Mouse (Mus musculus): ENCODE results near the gene A430005L14Rik. TPM values are rescaled to one million over a fixed set of nuclear protein-coding genes. Genes with fewer than 3 reads are reported as not detected.

The A430005L14Rik gene
- polyA plus RNA-seq, 1 experiment from 2014 or later = 56.1 TPM

DNA sequence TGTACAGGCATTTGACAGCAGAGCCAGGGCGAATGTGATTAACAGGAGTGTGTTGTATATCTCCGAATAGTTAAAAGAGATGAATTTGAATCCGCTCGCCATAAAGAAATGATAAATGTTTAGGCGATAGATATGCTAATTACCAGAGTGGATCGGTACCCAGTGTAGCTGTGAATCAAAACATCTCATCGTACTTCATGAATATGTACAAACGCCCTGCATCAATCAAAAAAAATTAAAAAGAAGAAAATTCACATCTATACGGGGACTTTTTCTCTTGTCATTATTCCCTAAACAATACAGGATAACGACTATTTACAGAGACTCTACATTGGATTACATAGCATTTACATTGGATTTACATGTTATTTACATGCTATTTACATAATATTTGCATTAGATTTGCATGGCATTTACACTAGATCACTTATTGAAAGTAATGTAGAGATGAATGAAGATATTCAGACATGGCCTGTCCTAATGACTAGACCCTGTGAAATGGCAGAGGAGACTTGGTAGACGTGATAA lies 28.2 kb upstream of the A430005L14Rik start:
- no peaks in the 10 kb centered on the region for H3K27me3 ChIP-seq (ENCODE audit: insufficient read depth, low read length)
- no peaks in the 10 kb centered on the region for H3K9me3 ChIP-seq (ENCODE audit: low read length)
- ATAC-seq (no peak), DNase-seq (no peak)
- no peak overlapping the region for H3K4me2 ChIP-seq (ENCODE audit: low read depth, low read length)
- H3K4me3 ChIP-seq (ENCODE audit: low read depth, low read length) = no peak overlapping the region
- TF ChIP-seq CTCF (IDR thresholded peaks at IDR 0.05; ENCODE audit: low read depth) (no peak), EP300 (IDR thresholded peaks at IDR 0.05; ENCODE audit: low read depth) (no peak)
- H3K4me1 ChIP-seq (ENCODE audit: insufficient read depth) = no peaks in the 10 kb centered on the region
- no peak overlapping the region for H3K9ac ChIP-seq (replicated peaks)
- no peaks in the 10 kb centered on the region for H3K36me3 ChIP-seq (replicated peaks; ENCODE audit: insufficient read depth, low read length)
- 80% methylated on average over 11 of the region's 11 CpGs for WGBS (ENCODE audit: insufficient replicate concordance)
- no peak overlapping the region for H3K27ac ChIP-seq (ENCODE audit: low read depth)

- 56% methylated on average over 10 of the region's 10 CpGs for WGBS (ENCODE audit: insufficient replicate concordance)
- ATAC-seq = no peak
- H3K36me3 ChIP-seq (replicated peaks; ENCODE audit: insufficient read depth, low read length) = no peaks in the 10 kb centered on the region
- H3K27me3 ChIP-seq (ENCODE audit: insufficient read depth, low read length) = no peaks in the 10 kb centered on the region
- H3K4me1 ChIP-seq (ENCODE audit: insufficient read depth) = no peaks in the 10 kb centered on the region
- no peak overlapping the region for H3K27ac ChIP-seq (ENCODE audit: low read depth)
- no peak overlapping the region for H3K4me2 ChIP-seq (ENCODE audit: low read depth, low read length)
- no peaks in the 10 kb centered on the region for H3K9me3 ChIP-seq (ENCODE audit: low read length)
- DNase-seq = no peak
- TF ChIP-seq EP300 (IDR thresholded peaks at IDR 0.05; ENCODE audit: low read depth) (no peak), CTCF (IDR thresholded peaks at IDR 0.05; ENCODE audit: low read depth) (no peak)
- no peak overlapping the region for H3K4me3 ChIP-seq (ENCODE audit: low read depth, low read length)
- H3K9ac ChIP-seq (replicated peaks) = no peak overlapping the region
Observed at GRCm38 (mm10) chr4:153929425-153929824, 27.6 kb upstream of the A430005L14Rik start.

- Histone ChIP-seq H3K9ac (replicated peaks) (no peak overlapping the region), H3K27me3 (ENCODE audit: insufficient read depth, low read length) (no peaks in the 10 kb centered on the region), H3K4me1 (ENCODE audit: insufficient read depth) (no peaks in the 10 kb centered on the region), H3K27ac (ENCODE audit: low read depth) (no peak overlapping the region), H3K36me3 (replicated peaks; ENCODE audit: insufficient read depth, low read length) (no peaks in the 10 kb centered on the region), H3K4me2 (ENCODE audit: low read depth, low read length) (no peak overlapping the region), H3K9me3 (ENCODE audit: low read length) (no peaks in the 10 kb centered on the region), H3K4me3 (ENCODE audit: low read depth, low read length) (no peak overlapping the region)
- DNase-seq = no peak
- WGBS (ENCODE audit: insufficient replicate concordance) = 66% methylated on average over 4 of the region's 4 CpGs
- no peak for ATAC-seq
- TF ChIP-seq EP300 (IDR thresholded peaks at IDR 0.05; ENCODE audit: low read depth) = no peak
- no peak for TF ChIP-seq CTCF (IDR thresholded peaks at IDR 0.05; ENCODE audit: low read depth)
Observed at GRCm38 (mm10) chr4:153929921-153930320, 27.1 kb upstream of the A430005L14Rik start.

- TF ChIP-seq EP300 (IDR thresholded peaks at IDR 0.05; ENCODE audit: low read depth) = no peak
- TF ChIP-seq CTCF (IDR thresholded peaks at IDR 0.05; ENCODE audit: low read depth) = peak; percentile 64
- Histone ChIP-seq H3K4me1 (ENCODE audit: insufficient read depth) (no peaks in the 10 kb centered on the region), H3K27me3 (ENCODE audit: insufficient read depth, low read length) (0 out of 2 replicates have a peak, but pooled peaks cover 2% of the 10 kb centered on the region), H3K4me2 (ENCODE audit: low read depth, low read length) (no peak overlapping the region), H3K27ac (ENCODE audit: low read depth) (no peak overlapping the region), H3K9ac (replicated peaks) (no peak overlapping the region), H3K36me3 (replicated peaks; ENCODE audit: insufficient read depth, low read length) (no peaks in the 10 kb centered on the region), H3K9me3 (ENCODE audit: low read length) (no peaks in the 10 kb centered on the region), H3K4me3 (ENCODE audit: low read depth, low read length) (no peak overlapping the region)
- DNase-seq = peak; percentile 42
- no peak for ATAC-seq
- WGBS (ENCODE audit: insufficient replicate concordance) = 36% methylated on average over 4 of the region's 4 CpGs
Observed at GRCm38 (mm10) chr4:153943243-153943642, 13.8 kb upstream of the A430005L14Rik start.

DNA sequence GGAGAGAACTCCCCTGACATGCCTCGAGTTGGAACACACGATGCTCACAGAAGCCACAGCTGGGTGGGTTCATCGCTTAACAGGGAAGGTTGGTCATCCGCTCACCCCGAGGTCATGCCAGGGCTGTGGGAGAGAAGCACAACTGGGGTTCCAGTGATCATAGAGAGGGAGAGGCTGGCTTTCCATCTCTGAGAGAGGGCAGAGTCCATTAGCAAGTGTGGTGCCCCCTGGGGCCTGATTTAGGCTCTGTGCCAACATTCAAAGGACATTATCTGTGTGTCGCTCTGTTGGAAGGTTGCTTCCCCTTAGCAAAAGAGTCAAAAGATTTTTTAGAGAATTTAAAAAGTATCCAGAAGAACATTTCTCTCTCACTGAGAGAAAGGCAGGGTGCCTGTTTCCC lies 12.8 kb upstream of the A430005L14Rik start:
- 0 out of 2 replicates have a peak, but pooled peaks cover 2% of the 10 kb centered on the region for H3K27me3 ChIP-seq (ENCODE audit: insufficient read depth, low read length)
- no peaks in the 10 kb centered on the region for H3K4me1 ChIP-seq (ENCODE audit: insufficient read depth)
- H3K9me3 ChIP-seq (ENCODE audit: low read length) = no peaks in the 10 kb centered on the region
- no peak overlapping the region for H3K27ac ChIP-seq (ENCODE audit: low read depth)
- WGBS (ENCODE audit: insufficient replicate concordance) = 32% methylated on average over 6 of the region's 6 CpGs
- ATAC-seq (no peak), DNase-seq (no peak)
- no peaks in the 10 kb centered on the region for H3K36me3 ChIP-seq (replicated peaks; ENCODE audit: insufficient read depth, low read length)
- H3K4me2 ChIP-seq (ENCODE audit: low read depth, low read length) = no peak overlapping the region
- no peak overlapping the region for H3K4me3 ChIP-seq (ENCODE audit: low read depth, low read length)
- TF ChIP-seq EP300 (IDR thresholded peaks at IDR 0.05; ENCODE audit: low read depth) (no peak), CTCF (IDR thresholded peaks at IDR 0.05; ENCODE audit: low read depth) (no peak)
- no peak overlapping the region for H3K9ac ChIP-seq (replicated peaks)

GRCm38 (mm10) chr4:153945741-153946140 lies 11.3 kb upstream of the A430005L14Rik start:
- DNase-seq = no peak
- Histone ChIP-seq H3K4me1 (ENCODE audit: insufficient read depth) (no peaks in the 10 kb centered on the region), H3K9me3 (ENCODE audit: low read length) (no peaks in the 10 kb centered on the region), H3K27ac (ENCODE audit: low read depth) (no peak overlapping the region), H3K9ac (replicated peaks) (no peak overlapping the region), H3K36me3 (replicated peaks; ENCODE audit: insufficient read depth, low read length) (no peaks in the 10 kb centered on the region), H3K4me3 (ENCODE audit: low read depth, low read length) (no peak overlapping the region), H3K4me2 (ENCODE audit: low read depth, low read length) (no peak overlapping the region), H3K27me3 (ENCODE audit: insufficient read depth, low read length) (0 out of 2 replicates have a peak, but pooled peaks cover 2% of the 10 kb centered on the region)
- no peak for ATAC-seq
- TF ChIP-seq EP300 (IDR thresholded peaks at IDR 0.05; ENCODE audit: low read depth) = no peak
- no peak for TF ChIP-seq CTCF (IDR thresholded peaks at IDR 0.05; ENCODE audit: low read depth)
- WGBS (ENCODE audit: insufficient replicate concordance) = 75% methylated on average over 6 of the region's 6 CpGs

All from liver, postnatal 0 days (tissue).